Mouse (Mus musculus): ENCODE measurements around the gene Sacm1l. TPM values are rescaled to one million over a fixed set of nuclear protein-coding genes. Genes with fewer than 3 reads are reported as not detected.

Gene Sacm1l
- polyA plus RNA-seq, 1 experiment: 80.7 TPM

DNA sequence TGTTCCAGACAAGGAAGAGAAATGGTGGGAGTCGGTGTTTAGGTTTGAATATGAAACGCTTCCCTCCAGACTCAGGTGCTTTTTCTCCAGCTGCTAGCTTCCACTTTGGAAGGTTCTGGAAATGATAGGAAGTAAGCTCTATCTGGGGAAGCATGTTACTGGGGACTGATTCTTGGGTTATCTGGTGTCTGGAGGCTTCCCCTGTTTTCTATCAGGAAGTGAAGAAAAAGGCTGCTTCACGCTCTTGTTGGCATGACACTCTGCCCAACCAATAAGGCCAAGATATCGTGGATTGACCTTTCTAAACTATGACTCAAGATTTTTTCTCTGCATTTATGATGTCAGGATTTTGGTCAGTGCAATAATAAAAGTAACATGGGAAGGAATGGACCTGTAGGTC is 65.6 kb downstream of the Sacm1l start:
- Histone ChIP-seq H3K4me3 (ENCODE audit: insufficient read depth, low read depth, low read length) (no peak overlapping the region), H3K27ac (replicated peaks; ENCODE audit: low read depth, low read length) (no peak overlapping the region), H3K4me1 (ENCODE audit: control insufficient read depth, insufficient read depth, insufficient read length, low read length) (no peaks in the 10 kb centered on the region)

DNA sequence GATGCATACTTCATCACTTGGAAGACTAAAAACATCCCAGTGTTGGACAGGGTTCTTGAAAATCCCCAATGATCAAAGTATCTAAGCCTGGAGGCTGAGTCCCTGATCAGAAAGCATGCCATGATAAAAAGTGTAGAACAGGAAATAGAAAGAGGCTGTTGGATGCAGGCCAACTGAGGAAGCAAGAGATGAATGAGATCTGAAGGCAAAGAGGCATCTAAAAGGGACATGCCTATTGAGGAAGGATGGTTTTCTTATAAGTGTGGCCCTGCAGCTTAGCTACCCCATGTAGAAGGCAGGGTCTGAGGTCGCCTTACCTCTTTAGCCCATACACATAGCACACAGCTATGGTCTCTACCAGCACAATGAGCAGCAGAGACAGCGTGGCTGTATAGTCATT is 67.4 kb downstream of the Sacm1l start:
- no peak overlapping the region for H3K4me3 ChIP-seq (ENCODE audit: insufficient read depth, low read depth, low read length)
- H3K27ac ChIP-seq (replicated peaks; ENCODE audit: low read depth, low read length): no peak overlapping the region
- H3K4me1 ChIP-seq (ENCODE audit: control insufficient read depth, insufficient read depth, insufficient read length, low read length): no peaks in the 10 kb centered on the region

DNA sequence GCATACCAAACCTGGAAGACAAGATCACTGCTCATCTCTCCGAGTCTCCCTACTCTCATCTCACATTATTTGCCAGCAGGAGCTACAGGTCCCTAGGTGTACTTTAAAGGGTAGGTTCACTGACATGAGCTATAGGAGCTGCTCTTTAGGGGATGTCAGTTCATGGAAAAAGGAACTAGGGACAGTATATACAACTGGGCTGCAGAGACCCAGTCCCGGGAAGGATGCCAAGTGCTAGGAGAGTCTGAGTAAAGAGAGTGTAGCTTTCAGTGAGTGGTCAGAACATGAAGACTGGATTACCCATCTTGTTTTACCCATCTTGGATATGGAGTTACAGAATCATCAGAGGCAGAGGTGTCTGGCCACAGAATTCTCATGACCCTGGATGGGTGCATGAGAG is 67.8 kb downstream of the Sacm1l start:
- Histone ChIP-seq H3K27ac (replicated peaks; ENCODE audit: low read depth, low read length) (no peak overlapping the region), H3K4me3 (ENCODE audit: insufficient read depth, low read depth, low read length) (no peak overlapping the region), H3K4me1 (ENCODE audit: control insufficient read depth, insufficient read depth, insufficient read length, low read length) (no peaks in the 10 kb centered on the region)

DNA sequence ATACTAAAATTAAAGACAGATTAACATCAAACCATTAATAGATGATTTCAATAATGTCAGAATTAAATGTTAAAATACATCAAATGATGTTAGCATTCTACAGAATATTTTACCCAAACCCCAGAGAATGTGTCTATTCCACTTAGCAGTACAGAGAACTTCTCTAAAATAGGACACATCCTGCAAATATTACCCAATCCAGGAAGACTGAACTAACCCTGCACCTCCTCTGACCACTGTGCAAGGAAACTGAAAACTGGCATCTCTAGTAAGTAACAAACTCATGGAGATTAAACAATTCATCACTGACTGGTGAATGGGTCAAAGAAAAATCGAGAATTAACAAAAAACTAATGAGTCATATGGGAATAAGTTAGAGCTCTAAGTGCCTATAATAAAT is 72.0 kb downstream of the Sacm1l start:
- H3K4me3 ChIP-seq (ENCODE audit: insufficient read depth, low read depth, low read length): no peak overlapping the region
- H3K4me1 ChIP-seq (ENCODE audit: control insufficient read depth, insufficient read depth, insufficient read length, low read length): no peaks in the 10 kb centered on the region
- no peak overlapping the region for H3K27ac ChIP-seq (replicated peaks; ENCODE audit: low read depth, low read length)

DNA sequence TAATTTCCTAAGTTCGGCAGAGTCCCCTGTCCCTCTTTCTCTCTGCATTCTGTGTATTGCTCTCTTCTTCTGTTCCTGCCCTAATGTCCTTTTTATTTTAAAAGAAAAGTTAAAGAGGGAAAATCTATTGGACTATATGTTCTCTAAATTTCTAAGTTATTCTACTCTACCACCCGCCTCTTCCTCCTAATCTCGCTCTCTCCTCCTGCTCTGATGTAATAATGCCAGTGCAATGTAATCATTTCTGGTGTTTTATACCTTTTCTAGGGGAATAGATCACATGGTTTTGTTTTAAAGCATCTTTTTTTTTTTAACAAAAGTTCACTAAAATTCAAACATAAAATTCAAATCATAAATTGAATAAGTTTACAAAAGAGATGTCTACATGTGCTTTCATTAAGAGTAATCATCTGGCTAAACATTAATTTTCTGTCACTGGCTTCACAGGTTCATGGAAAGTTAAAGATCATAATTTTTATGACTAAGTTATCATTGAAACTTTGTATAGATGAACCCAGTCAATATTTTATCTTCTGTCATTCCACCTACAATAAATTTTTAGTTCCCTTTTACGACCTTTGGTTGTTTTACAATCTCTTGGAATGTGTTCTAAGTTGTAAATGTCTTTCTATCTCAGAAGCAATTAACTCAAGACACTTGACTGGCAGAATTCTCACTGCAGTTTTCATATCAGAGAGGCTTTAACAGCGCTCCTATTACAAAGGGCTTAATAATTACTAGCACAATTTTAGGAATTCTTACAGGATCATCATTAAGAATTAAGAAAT is 90.9 kb downstream of the Sacm1l start:
- no peaks in the 10 kb centered on the region for H3K4me1 ChIP-seq (ENCODE audit: control insufficient read depth, insufficient read depth, insufficient read length, low read length)
- no peak overlapping the region for H3K4me3 ChIP-seq (ENCODE audit: insufficient read depth, low read depth, low read length)
- H3K27ac ChIP-seq (replicated peaks; ENCODE audit: low read depth, low read length): no peak overlapping the region

DNA sequence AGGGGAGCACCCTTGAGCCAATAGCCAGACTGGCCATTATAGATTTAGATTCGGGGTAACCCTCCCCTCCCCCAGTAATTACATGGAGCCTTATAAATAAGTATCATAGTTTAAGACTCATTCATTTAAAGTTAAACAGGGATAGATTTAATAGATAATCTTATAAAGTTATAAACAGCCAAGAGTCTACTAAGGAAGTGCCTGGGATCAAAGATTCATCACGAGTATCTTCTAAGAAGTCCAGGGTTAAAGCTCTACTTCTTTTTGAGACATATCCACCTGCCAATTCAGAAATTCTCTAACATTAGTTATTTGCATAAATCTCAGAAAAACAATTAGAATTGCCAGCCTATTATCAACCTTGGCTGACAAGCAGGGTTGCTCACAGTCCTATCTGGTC is 95.2 kb downstream of the Sacm1l start:
- no peak overlapping the region for H3K27ac ChIP-seq (replicated peaks; ENCODE audit: low read depth, low read length)

DNA sequence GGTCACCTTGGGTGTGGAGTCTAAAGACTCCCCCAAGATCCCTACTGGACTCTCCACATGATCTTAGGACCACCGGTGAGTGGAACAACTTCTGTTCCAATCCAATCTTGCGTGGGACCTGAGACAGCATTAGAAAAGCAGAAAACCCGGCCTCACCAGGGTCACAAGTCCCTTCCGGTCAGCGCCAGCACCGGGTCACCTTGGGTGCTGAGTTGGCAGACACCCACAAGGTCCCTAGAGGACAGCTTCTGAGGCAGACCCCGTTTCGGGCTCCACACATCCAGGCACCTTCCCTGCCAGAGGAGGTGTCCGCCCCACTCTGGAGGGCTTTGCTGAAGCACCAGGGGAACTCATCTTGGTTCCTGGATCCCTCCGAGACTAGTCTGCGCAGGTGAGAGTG is 96.3 kb downstream of the Sacm1l start:
- Histone ChIP-seq H3K4me1 (ENCODE audit: control insufficient read depth, insufficient read depth, insufficient read length, low read length) (no peaks in the 10 kb centered on the region), H3K4me3 (ENCODE audit: insufficient read depth, low read depth, low read length) (no peak overlapping the region), H3K27ac (replicated peaks; ENCODE audit: low read depth, low read length) (no peak overlapping the region)

More for the DNA sequence above, 95.2 kb downstream of the Sacm1l start:
- Histone ChIP-seq H3K4me3 (ENCODE audit: insufficient read depth, low read depth, low read length) (no peak overlapping the region), H3K4me1 (ENCODE audit: control insufficient read depth, insufficient read depth, insufficient read length, low read length) (no peaks in the 10 kb centered on the region)

DNA sequence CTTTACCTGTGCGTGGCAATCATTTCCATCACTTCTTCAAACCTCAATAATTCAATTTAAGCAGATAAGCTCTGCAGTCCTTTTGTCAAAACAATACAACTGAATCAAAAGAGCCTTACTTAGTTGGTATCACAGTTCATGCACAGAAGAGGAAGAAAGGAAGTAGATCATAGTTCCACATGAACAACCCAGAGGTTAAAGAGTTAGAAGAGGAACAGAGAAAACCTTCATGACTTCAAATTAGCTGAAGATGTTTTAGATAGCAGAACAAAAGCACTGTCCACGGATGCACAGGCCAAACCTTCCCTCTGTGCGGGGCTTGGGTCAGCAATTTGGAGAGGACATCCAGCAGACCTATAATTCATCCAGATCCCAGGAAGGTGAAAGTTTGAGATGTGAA is 102.1 kb downstream of the Sacm1l start:
- no peaks in the 10 kb centered on the region for H3K4me1 ChIP-seq (ENCODE audit: control insufficient read depth, insufficient read depth, insufficient read length, low read length)
- no peak overlapping the region for H3K27ac ChIP-seq (replicated peaks; ENCODE audit: low read depth, low read length)
- no peak overlapping the region for H3K4me3 ChIP-seq (ENCODE audit: insufficient read depth, low read depth, low read length)

DNA sequence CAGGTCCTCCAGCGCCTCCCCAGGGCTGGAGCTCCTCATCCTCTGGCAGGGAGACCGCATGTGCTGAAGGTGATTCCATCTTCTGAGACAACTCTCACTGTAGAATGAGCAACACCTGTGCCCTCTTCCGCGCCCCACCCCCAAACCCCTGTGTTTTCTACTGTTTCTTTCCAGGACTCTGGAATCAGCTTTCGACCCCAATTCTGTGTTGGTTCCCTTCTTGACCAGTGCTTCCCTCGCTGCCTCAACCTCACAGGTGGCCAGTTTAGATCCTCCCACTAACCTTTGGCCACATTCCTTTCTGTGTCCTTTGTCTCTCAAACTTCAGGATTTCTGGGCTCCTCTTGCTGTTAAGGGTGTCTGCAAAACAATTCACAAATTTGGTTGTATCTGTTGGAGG is 102.7 kb downstream of the Sacm1l start, which contains the start of gene Slc6a20b:
TSS of gene Slc6a20b (minus strand) at position 285 of the 400 bp plus-strand sequence.
- Histone ChIP-seq H3K27ac (replicated peaks; ENCODE audit: low read depth, low read length) (no peak within 1 kb of the TSS), H3K4me3 (ENCODE audit: insufficient read depth, low read depth, low read length) (no peak within 1 kb of the TSS), H3K4me1 (ENCODE audit: control insufficient read depth, insufficient read depth, insufficient read length, low read length) (no peaks in the 10 kb centered on the region)

DNA sequence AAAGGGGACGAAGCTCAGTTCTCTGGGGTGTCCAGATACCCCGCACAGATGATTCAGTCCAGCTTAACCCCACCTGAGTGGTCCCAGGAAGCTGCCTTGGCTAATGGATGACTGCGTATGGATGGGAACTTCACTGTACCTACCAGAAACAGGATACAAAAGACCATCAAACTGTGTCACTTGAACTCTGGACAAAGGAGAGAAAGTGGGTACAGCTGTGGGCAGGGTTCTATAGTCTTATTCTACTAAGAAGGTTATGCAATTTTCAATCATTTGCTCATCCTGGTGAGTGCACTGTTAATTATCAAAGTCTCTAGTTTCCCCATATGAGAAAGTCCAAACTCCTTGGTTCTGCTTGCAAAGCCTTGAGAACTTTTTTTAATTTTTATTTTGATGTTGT is 103.4 kb downstream of the Sacm1l start:
- Histone ChIP-seq H3K27ac (replicated peaks; ENCODE audit: low read depth, low read length) (no peak overlapping the region), H3K4me3 (ENCODE audit: insufficient read depth, low read depth, low read length) (no peak overlapping the region), H3K4me1 (ENCODE audit: control insufficient read depth, insufficient read depth, insufficient read length, low read length) (no peaks in the 10 kb centered on the region)

DNA sequence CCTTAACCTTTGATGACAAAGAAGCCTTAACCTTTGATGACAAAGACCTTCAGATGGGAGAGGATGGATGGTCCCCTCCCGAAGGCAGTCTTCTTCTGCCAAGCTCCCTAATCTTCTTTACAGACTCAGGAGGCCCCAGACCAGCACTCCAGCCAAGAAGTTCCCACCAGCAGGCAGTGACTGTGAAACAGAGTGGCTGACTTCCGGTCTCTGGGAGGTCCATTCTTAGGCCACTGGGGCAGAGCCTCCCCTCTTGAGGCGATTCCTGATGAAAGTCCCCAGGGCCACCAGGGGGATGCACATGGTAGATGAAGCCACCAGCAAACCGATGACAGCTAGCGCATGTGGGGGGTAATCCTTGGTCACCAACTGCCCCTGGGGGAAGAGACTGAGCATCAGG is 107.2 kb downstream of the Sacm1l start:
- Histone ChIP-seq H3K4me3 (ENCODE audit: insufficient read depth, low read depth, low read length) (no peak overlapping the region), H3K4me1 (ENCODE audit: control insufficient read depth, insufficient read depth, insufficient read length, low read length) (no peaks in the 10 kb centered on the region), H3K27ac (replicated peaks; ENCODE audit: low read depth, low read length) (no peak overlapping the region)

DNA sequence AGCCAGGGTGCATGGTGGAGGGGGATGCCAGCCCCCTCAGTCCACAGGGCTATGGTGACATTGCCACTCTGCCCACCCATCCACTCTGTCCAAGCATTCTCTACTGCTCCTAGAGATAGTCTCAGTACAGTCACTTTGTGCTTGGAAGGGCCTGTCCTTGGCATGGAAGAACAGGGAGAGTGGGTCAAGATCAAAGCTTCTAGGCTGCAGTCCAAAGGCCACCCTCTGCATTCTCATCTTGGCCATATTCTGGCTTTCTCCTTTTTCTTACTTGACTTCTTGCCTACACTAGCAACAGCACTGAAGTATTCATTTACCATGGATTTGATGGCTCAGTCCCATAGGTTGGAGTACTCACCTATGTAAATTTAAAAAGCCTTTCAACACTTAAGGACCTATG is 108.7 kb downstream of the Sacm1l start:
- Histone ChIP-seq H3K4me3 (ENCODE audit: insufficient read depth, low read depth, low read length) (no peak overlapping the region), H3K27ac (replicated peaks; ENCODE audit: low read depth, low read length) (no peak overlapping the region), H3K4me1 (ENCODE audit: control insufficient read depth, insufficient read depth, insufficient read length, low read length) (no peaks in the 10 kb centered on the region)

DNA sequence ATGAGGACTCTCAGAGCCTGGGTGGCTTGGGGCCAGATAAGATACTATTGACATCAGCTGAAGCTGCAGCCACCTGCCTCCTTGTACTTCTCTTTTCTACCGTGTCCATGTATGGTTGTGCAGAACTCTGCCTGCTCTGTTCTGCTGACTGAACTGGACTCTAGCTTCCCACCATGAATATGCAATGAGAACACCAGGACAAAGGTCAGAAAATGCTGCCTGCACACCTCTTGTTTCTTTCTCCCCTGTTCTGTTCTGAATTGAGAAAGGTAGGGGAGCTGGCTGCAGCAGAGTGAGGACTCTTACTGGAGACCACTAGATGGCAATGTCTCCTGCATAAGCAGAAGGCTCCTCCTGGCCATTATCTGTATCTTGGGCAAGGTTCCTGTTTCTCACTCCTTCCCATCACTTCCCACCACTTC is 109.1 kb downstream of the Sacm1l start:
- Histone ChIP-seq H3K4me1 (ENCODE audit: control insufficient read depth, insufficient read depth, insufficient read length, low read length) (no peaks in the 10 kb centered on the region), H3K27ac (replicated peaks; ENCODE audit: low read depth, low read length) (no peak overlapping the region), H3K4me3 (ENCODE audit: insufficient read depth, low read depth, low read length) (no peak overlapping the region)

DNA sequence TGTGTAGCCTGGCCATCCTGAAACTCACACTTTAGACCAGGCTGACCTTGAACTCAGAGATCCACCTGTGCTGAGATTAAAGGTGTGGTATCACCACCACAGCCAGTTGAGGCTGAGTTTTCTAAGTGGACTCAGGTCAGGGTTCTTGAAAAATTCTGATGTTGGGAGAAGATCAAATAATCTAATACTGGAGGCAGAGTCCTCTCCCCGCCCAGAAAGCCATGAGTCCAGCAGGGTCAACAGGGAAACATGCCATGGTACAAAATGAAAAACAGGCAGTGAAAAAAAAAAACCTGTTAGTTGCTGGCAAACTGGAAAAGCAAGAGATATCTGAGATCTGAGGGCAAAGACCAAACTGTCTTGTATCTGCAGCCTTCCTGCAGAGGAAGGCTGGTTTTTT is 110.5 kb downstream of the Sacm1l start:
- Histone ChIP-seq H3K4me3 (ENCODE audit: insufficient read depth, low read depth, low read length) (no peak overlapping the region), H3K27ac (replicated peaks; ENCODE audit: low read depth, low read length) (no peak overlapping the region), H3K4me1 (ENCODE audit: control insufficient read depth, insufficient read depth, insufficient read length, low read length) (no peaks in the 10 kb centered on the region)

Measured in brown adipose tissue, adult 24 weeks (tissue).